Mouse (Mus musculus): ENCODE measurements at regions not wholly inside any gene's neighbourhood (a gene's known extent, or its start where the extent isn't known, plus 50 kb on each side); places are given as distances from the start of the nearest gene placed in this dataset.

DNA sequence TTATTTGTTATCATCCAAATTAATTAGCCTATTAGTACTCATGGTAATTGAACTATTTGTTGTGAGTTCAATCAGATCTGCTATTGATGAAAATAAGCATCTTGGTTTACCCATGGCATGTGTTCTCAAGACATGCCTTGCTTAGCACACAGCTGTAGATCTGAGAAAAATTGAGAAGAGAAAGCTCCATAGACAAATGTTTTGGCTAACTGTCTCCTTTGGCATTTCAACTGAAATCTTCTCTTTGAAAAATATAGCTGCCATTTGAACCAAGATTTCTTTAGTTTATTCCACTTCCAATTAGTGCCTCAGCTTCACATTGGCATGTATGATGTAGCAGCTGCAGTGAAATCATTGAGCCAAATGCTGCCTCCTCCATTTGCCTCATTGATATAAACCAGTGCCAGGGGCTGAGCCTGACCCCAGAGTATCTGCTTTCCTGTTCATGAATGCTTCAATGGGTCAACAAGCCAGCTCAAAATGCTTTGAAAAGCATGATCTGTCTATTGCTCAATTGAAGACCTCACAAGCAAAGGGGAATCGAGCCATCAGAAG, 126.1 kb upstream of the Pter start:
- H3K27me3 ChIP-seq (ENCODE audit: control insufficient read depth, insufficient read depth, low read length), result no peaks in the 10 kb centered on the region
- ATAC-seq (replicated peaks; ENCODE audit: low FRiP score) (no peak), DNase-seq (ENCODE audit: low spot score) (no peak)
- no peaks in the 10 kb centered on the region for H3K4me1 ChIP-seq (replicated peaks; ENCODE audit: control insufficient read depth, insufficient read depth, low read length)
- H3K36me3 ChIP-seq (ENCODE audit: control insufficient read depth, insufficient read depth, low read length), result no peaks in the 10 kb centered on the region
- no peak overlapping the region for H3K4me2 ChIP-seq (ENCODE audit: low read depth, low read length, severe bottlenecking)
- no peak overlapping the region for H3K27ac ChIP-seq (ENCODE audit: low read depth, low read length)
- no peak overlapping the region for H3K9ac ChIP-seq (ENCODE audit: low read length)
- 65% methylated on average over 1 of the region's 1 CpGs for WGBS
- H3K4me3 ChIP-seq (ENCODE audit: low read depth, low read length), result no peak overlapping the region
- H3K9me3 ChIP-seq (ENCODE audit: control insufficient read depth, low read length), result no peaks in the 10 kb centered on the region

DNA sequence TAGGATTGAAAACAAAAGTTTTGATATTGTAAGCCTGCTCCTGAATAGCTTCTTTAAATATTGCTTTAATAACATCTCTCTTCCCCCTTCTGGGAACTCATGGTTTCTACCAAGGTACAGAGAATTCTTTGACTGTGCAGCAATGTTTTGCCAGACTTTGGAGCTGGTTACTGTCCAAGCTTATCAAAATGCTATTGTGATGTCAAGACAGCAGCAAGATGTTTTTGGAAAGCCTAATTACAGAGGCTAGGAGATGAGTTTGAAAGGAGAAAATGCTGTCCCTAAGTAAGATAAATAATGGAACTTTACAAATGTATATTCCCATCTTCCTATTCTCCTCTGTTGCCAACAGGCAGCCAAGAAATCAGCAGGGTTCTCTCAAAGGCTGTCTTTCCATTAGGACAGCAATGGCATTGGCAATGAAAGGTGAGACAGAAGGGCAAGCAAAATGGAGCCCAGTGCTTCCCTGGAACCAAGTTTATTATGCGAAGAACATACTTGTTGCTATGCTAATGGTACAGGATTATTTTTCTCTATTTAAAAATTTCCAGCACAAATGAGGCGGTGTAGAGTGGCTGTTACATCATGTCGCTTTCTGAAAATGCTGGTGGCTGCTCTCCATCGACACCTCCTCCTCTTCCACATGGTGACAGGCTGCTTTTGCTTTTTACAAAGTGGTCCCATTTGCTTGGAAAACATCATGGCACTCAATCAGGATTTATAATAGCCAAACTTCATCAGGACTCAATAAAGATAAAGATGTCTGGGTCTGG, 124.5 kb upstream of the Pter start:
- H3K27ac ChIP-seq (ENCODE audit: low read depth, low read length), result no peak overlapping the region
- H3K4me2 ChIP-seq (ENCODE audit: low read depth, low read length, severe bottlenecking), result no peak overlapping the region
- no peaks in the 10 kb centered on the region for H3K27me3 ChIP-seq (ENCODE audit: control insufficient read depth, insufficient read depth, low read length)
- no peak overlapping the region for H3K4me3 ChIP-seq (ENCODE audit: low read depth, low read length)
- no peaks in the 10 kb centered on the region for H3K36me3 ChIP-seq (ENCODE audit: control insufficient read depth, insufficient read depth, low read length)
- no peaks in the 10 kb centered on the region for H3K4me1 ChIP-seq (replicated peaks; ENCODE audit: control insufficient read depth, insufficient read depth, low read length)
- WGBS, result 93% methylated on average over 4 of the region's 4 CpGs
- no peak for DNase-seq (ENCODE audit: low spot score)
- ATAC-seq (replicated peaks; ENCODE audit: low FRiP score), result no peak
- H3K9me3 ChIP-seq (ENCODE audit: control insufficient read depth, low read length), result no peaks in the 10 kb centered on the region
- no peak overlapping the region for H3K9ac ChIP-seq (ENCODE audit: low read length)

DNA sequence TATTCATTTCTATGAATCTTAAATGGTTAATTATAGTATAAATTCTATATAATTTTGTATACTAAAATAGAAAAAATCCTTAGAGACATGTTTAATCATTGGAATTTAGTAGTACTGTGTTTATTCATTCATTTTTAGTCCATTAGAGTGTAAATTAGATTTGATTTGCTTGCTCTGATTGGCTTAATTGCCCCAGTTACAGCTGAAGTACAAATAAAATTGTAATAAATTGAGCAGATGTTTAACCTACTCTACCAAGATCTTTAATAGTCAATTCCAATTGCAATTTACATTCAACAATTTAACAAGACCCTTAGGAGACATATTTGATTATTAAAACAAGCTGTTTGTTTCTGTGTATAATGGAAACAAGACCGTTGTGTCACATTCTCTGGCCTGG, 121.2 kb upstream of the Pter start:
- Histone ChIP-seq H3K27ac (ENCODE audit: low read depth, low read length) (no peak overlapping the region), H3K9me3 (ENCODE audit: control insufficient read depth, low read length) (no peaks in the 10 kb centered on the region), H3K9ac (ENCODE audit: low read length) (no peak overlapping the region), H3K4me2 (ENCODE audit: low read depth, low read length, severe bottlenecking) (no peak overlapping the region), H3K4me3 (ENCODE audit: low read depth, low read length) (no peak overlapping the region), H3K36me3 (ENCODE audit: control insufficient read depth, insufficient read depth, low read length) (no peaks in the 10 kb centered on the region), H3K4me1 (replicated peaks; ENCODE audit: control insufficient read depth, insufficient read depth, low read length) (no peaks in the 10 kb centered on the region), H3K27me3 (ENCODE audit: control insufficient read depth, insufficient read depth, low read length) (no peaks in the 10 kb centered on the region)
- ATAC-seq (replicated peaks; ENCODE audit: low FRiP score) (no peak), DNase-seq (ENCODE audit: low spot score) (no peak)
- 89% methylated on average over 1 of the region's 1 CpGs for WGBS

DNA sequence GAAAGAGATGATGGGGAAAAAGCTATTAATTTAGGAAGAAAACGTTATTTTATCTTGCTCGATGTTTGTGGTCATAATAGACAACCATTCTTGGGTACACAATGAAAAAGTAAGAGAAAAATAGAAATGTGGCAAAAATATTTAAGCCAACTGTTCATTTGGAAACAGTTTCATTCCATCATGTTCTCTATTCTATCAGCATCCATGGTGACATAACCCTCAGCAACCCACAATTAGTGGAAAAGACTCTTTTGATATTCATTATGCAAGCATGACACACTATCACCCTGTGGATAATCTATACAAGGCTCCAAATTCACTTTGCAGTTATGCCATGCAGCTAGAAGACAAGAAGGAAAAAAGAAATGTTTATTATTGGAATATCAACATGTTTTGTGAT, 118.7 kb upstream of the Pter start:
- 82% methylated on average over 2 of the region's 2 CpGs for WGBS
- H3K4me3 ChIP-seq (ENCODE audit: low read depth, low read length), result no peak overlapping the region
- ATAC-seq (replicated peaks; ENCODE audit: low FRiP score) (no peak), DNase-seq (ENCODE audit: low spot score) (no peak)
- no peaks in the 10 kb centered on the region for H3K27me3 ChIP-seq (ENCODE audit: control insufficient read depth, insufficient read depth, low read length)
- no peak overlapping the region for H3K9ac ChIP-seq (ENCODE audit: low read length)
- H3K4me2 ChIP-seq (ENCODE audit: low read depth, low read length, severe bottlenecking), result no peak overlapping the region
- H3K4me1 ChIP-seq (replicated peaks; ENCODE audit: control insufficient read depth, insufficient read depth, low read length), result no peaks in the 10 kb centered on the region
- no peak overlapping the region for H3K27ac ChIP-seq (ENCODE audit: low read depth, low read length)
- H3K9me3 ChIP-seq (ENCODE audit: control insufficient read depth, low read length), result no peaks in the 10 kb centered on the region
- no peaks in the 10 kb centered on the region for H3K36me3 ChIP-seq (ENCODE audit: control insufficient read depth, insufficient read depth, low read length)

DNA sequence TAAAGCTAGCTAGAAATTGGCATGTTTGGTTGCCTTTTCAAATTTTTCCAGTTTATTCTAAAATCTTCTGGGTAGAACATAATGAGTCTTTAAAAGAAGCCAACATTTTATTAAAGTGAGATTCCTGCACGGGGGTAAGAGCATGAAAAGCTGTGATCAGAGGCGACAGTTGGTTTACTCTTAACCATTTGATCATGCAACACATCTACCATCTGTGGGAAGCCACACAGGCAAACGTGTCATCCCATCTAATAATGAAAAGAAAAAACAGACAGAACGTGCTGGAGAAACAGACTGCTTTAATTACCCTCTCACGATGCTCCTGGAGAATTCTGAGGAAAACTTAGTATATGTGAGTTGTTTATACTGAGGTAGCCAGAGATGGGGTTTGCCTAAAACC, 115.4 kb upstream of the Pter start:
- no peaks in the 10 kb centered on the region for H3K9me3 ChIP-seq (ENCODE audit: control insufficient read depth, low read length)
- H3K27ac ChIP-seq (ENCODE audit: low read depth, low read length), result no peak overlapping the region
- no peaks in the 10 kb centered on the region for H3K27me3 ChIP-seq (ENCODE audit: control insufficient read depth, insufficient read depth, low read length)
- no peaks in the 10 kb centered on the region for H3K4me1 ChIP-seq (replicated peaks; ENCODE audit: control insufficient read depth, insufficient read depth, low read length)
- 79% methylated on average over 5 of the region's 5 CpGs for WGBS
- ATAC-seq (replicated peaks; ENCODE audit: low FRiP score) (no peak), DNase-seq (ENCODE audit: low spot score) (no peak)
- H3K9ac ChIP-seq (ENCODE audit: low read length), result no peak overlapping the region
- no peak overlapping the region for H3K4me3 ChIP-seq (ENCODE audit: low read depth, low read length)
- H3K36me3 ChIP-seq (ENCODE audit: control insufficient read depth, insufficient read depth, low read length), result no peaks in the 10 kb centered on the region
- H3K4me2 ChIP-seq (ENCODE audit: low read depth, low read length, severe bottlenecking), result no peak overlapping the region

DNA sequence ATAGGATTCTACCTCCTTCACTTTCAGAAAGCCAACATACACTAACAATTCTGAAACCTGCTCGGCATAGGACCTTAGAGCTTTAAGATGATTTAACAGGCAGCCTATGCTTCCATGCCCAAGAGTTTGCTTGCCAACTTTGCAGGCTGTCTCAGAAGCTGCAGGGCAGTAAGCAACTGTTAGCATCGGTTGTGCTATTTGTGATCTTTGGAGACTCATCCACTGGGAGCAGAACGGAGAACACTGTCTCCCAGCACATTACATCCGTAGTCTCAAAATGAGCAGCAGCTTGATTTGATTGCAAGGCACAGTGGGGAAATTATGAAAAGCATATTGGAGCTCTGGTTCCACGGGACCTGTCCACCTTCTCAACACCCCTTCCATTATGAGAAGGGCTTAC, 108.5 kb upstream of the Pter start:
- DNase-seq (ENCODE audit: low spot score) (no peak), ATAC-seq (replicated peaks; ENCODE audit: low FRiP score) (no peak)
- no peaks in the 10 kb centered on the region for H3K36me3 ChIP-seq (ENCODE audit: control insufficient read depth, insufficient read depth, low read length)
- no peaks in the 10 kb centered on the region for H3K9me3 ChIP-seq (ENCODE audit: control insufficient read depth, low read length)
- no peak overlapping the region for H3K27ac ChIP-seq (ENCODE audit: low read depth, low read length)
- no peaks in the 10 kb centered on the region for H3K27me3 ChIP-seq (ENCODE audit: control insufficient read depth, insufficient read depth, low read length)
- no peak overlapping the region for H3K4me3 ChIP-seq (ENCODE audit: low read depth, low read length)
- no peak overlapping the region for H3K9ac ChIP-seq (ENCODE audit: low read length)
- WGBS, result 90% methylated on average over 5 of the region's 5 CpGs
- no peak overlapping the region for H3K4me2 ChIP-seq (ENCODE audit: low read depth, low read length, severe bottlenecking)
- no peaks in the 10 kb centered on the region for H3K4me1 ChIP-seq (replicated peaks; ENCODE audit: control insufficient read depth, insufficient read depth, low read length)

DNA sequence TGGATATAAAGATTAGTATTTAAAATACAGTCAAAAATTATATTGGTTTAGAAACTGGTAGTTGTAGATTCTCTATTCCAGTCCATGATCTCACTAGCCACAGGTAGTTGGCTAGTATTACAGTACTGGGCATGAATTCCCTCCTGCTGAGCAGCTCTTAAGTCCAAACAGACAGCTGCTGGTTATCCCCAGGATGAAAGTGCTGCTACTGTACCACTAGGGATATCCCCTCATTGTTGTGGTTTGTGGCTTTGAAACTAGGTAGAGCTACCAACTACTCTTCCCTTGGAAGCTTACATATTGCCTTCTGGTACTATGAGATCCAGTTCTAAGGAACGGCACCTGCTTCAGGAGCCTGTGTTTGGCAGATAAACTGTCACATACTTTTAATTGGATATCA, 97.9 kb upstream of the Pter start:
- H3K36me3 ChIP-seq (ENCODE audit: control insufficient read depth, insufficient read depth, low read length), result no peaks in the 10 kb centered on the region
- H3K27ac ChIP-seq (ENCODE audit: low read depth, low read length), result no peak overlapping the region
- DNase-seq (ENCODE audit: low spot score) (no peak), ATAC-seq (replicated peaks; ENCODE audit: low FRiP score) (no peak)
- H3K4me3 ChIP-seq (ENCODE audit: low read depth, low read length), result no peak overlapping the region
- H3K9ac ChIP-seq (ENCODE audit: low read length), result no peak overlapping the region
- no peaks in the 10 kb centered on the region for H3K9me3 ChIP-seq (ENCODE audit: control insufficient read depth, low read length)
- H3K4me2 ChIP-seq (ENCODE audit: low read depth, low read length, severe bottlenecking), result no peak overlapping the region
- 92% methylated on average over 1 of the region's 1 CpGs for WGBS
- no peaks in the 10 kb centered on the region for H3K27me3 ChIP-seq (ENCODE audit: control insufficient read depth, insufficient read depth, low read length)
- no peaks in the 10 kb centered on the region for H3K4me1 ChIP-seq (replicated peaks; ENCODE audit: control insufficient read depth, insufficient read depth, low read length)

DNA sequence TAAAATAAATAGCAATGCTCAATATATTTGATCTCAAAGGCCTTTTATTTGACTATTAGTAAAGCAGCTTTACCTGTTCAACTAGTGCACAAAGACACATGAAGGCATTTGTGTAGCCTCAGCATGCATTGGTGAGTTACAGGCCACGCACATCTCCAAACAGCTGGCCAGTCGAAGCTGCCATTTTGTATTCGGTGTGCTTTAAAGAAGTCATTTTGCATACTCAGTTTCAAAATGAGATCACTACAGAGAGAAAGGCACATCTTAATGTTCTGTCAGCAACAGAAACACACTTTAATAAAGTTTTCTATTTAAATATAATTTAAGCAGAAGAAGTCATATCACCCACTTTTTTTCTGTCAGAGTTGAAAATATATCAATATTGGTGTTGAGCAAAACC, 90.3 kb upstream of the Pter start:
- Histone ChIP-seq H3K4me1 (replicated peaks; ENCODE audit: control insufficient read depth, insufficient read depth, low read length) (no peaks in the 10 kb centered on the region), H3K4me2 (ENCODE audit: low read depth, low read length, severe bottlenecking) (no peak overlapping the region), H3K36me3 (ENCODE audit: control insufficient read depth, insufficient read depth, low read length) (no peaks in the 10 kb centered on the region), H3K4me3 (ENCODE audit: low read depth, low read length) (no peak overlapping the region), H3K27ac (ENCODE audit: low read depth, low read length) (no peak overlapping the region), H3K27me3 (ENCODE audit: control insufficient read depth, insufficient read depth, low read length) (no peaks in the 10 kb centered on the region), H3K9me3 (ENCODE audit: control insufficient read depth, low read length) (no peaks in the 10 kb centered on the region), H3K9ac (ENCODE audit: low read length) (no peak overlapping the region)
- WGBS, result 93% methylated on average over 3 of the region's 3 CpGs
- DNase-seq (ENCODE audit: low spot score), result no peak
- ATAC-seq (replicated peaks; ENCODE audit: low FRiP score), result no peak

DNA sequence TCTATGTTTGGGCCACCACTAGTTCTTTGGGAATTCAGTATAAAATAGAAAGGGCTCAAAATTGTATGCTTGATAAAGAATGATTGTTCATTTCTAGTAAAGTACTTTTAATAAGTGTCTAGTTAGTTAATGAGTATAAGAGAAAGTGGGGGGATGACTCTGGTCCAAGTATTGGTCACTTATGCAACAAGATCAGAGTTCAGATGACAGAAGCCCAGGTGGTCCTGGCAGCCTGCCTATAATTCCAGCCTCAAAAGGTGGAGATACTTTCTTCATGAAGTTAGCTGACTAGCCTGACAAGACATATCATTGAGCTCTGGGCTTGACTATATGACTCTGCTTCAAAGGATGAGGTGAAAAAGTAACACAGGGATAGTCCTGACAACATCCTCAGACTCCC, 57.3 kb upstream of the Pter start:
- Histone ChIP-seq H3K4me3 (ENCODE audit: low read depth, low read length) (no peak overlapping the region), H3K27me3 (ENCODE audit: control insufficient read depth, insufficient read depth, low read length) (no peaks in the 10 kb centered on the region), H3K4me2 (ENCODE audit: low read depth, low read length, severe bottlenecking) (no peak overlapping the region), H3K27ac (ENCODE audit: low read depth, low read length) (no peak overlapping the region), H3K9me3 (ENCODE audit: control insufficient read depth, low read length) (no peaks in the 10 kb centered on the region), H3K9ac (ENCODE audit: low read length) (no peak overlapping the region), H3K4me1 (replicated peaks; ENCODE audit: control insufficient read depth, insufficient read depth, low read length) (no peaks in the 10 kb centered on the region), H3K36me3 (ENCODE audit: control insufficient read depth, insufficient read depth, low read length) (no peaks in the 10 kb centered on the region)
- ATAC-seq (replicated peaks; ENCODE audit: low FRiP score) (no peak), DNase-seq (ENCODE audit: low spot score) (no peak)
